Mouse (Mus musculus): ENCODE data around the gene Maco1. TPM values are rescaled to one million over a fixed set of nuclear protein-coding genes. Genes with fewer than 3 reads are reported as not detected.

The Maco1 gene
- polyA plus RNA-seq, 1 experiment from 2014 or later: 39.7 TPM

DNA sequence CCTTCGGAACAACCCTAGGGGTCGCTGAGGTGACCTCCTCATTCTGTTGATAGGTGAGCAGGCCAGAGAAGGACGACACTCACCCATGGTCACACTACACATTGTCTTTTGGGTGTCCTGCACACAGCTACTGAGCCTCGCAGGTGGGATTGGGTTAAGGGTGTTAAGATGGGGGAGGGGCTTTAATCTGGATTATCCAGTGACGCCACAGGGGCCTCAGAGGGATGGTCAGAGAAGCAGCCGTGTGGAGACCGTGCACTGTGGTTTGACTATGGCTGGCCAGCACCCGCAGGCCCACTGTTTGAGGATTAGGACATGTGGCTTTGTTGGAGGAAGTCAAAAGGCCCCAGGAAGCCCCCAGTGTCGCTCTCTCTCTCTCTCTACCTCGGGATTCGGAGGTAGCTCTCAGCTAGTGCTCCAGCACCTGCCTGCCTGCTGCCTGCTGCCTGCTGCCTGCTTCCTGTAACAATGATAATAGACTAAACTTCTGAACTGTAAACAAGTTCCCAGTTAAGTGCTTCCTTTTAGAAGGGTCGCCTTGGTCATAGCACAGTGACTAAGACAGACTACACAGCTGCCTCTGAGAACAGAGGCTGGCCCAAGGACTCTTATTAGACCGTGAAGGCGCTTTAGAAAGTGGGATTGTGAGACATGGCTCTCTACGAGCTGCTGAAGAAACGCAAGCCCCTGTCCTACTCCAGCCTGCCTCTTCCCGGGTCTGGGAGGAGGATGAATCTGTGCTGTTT, 99.5 kb downstream of the Maco1 start:
- Histone ChIP-seq H3K9me3 (replicated peaks) (no peaks in the 10 kb centered on the region), H3K27ac (peak overlapping the region; percentile 72), H3K9ac (no peak overlapping the region), H3K27me3 (no peaks in the 10 kb centered on the region), H3K4me3 (replicated peaks) (no peak overlapping the region), H3K4me1 (peaks cover 80% of the 10 kb centered on the region), H3K36me3 (peaks cover 16% of the 10 kb centered on the region), H3K4me2 (no peak overlapping the region)
- WGBS: 48% methylated on average over 17 of the region's 17 CpGs
- no peak for ATAC-seq (replicated peaks; ENCODE audit: low FRiP score)

DNA sequence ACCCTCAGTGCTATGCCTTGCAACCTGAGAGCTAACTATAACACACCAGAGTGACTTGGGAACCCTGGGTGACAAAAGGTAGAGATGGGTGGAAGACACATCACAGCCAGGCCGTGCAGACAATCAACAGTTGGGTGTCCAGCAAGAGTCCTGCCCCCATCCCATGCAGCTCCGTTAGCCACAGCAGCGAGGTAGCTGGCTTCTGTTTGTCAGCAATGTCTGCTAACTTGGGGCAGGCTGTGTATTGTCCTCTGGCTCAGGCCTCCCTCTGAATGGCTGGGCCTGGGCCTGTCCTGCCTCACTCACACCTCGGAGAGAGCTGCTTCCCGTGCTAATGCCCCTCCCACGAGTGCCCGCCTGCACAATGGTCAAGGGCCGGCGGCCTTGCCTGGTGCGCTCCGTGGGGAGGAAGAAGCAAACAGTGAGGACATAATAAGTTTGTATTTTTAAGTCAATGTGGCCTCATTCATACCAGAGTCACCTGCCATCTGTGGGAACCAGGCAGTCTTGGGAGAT, 100.2 kb downstream of the Maco1 start:
- ATAC-seq (replicated peaks; ENCODE audit: low FRiP score): no peak
- Histone ChIP-seq H3K27ac (peak overlapping the region; percentile 46), H3K36me3 (peaks cover 23% of the 10 kb centered on the region), H3K4me1 (peaks cover 74% of the 10 kb centered on the region), H3K4me3 (replicated peaks) (no peak overlapping the region), H3K9ac (no peak overlapping the region), H3K27me3 (no peaks in the 10 kb centered on the region), H3K4me2 (no peak overlapping the region), H3K9me3 (replicated peaks) (no peaks in the 10 kb centered on the region)
- 51% methylated on average over 11 of the region's 11 CpGs for WGBS

Other genes with a start within 250 kb of the Maco1 start
- gene Man1c1, start 149.1 kb downstream of the Maco1 start, polyA plus RNA-seq (2015; fragmentation: Nextera tagmentation; extraction: Ambion mirVana): 4.3 and 5.1 TPM in 2 replicates
- 19.3 and 23.6 TPM in 2 replicates for gene Ldlrap1, start 85.3 kb downstream of the Maco1 start, polyA plus RNA-seq (2015; fragmentation: Nextera tagmentation; extraction: Ambion mirVana)
- 5.7 and 7.9 TPM in 2 replicates for gene Rhd, start 11.2 kb upstream of the Maco1 start, polyA plus RNA-seq (2015; fragmentation: Nextera tagmentation; extraction: Ambion mirVana)
- gene Tmem50a, start 61.7 kb upstream of the Maco1 start, polyA plus RNA-seq (2015; fragmentation: Nextera tagmentation; extraction: Ambion mirVana): 173 and 174 TPM in 2 replicates
- gene Rsrp1, start 70.2 kb upstream of the Maco1 start, polyA plus RNA-seq (2015; fragmentation: Nextera tagmentation; extraction: Ambion mirVana): 404 and 429 TPM in 2 replicates
- 82.7 and 83.9 TPM in 2 replicates for gene Syf2, start 77.6 kb upstream of the Maco1 start, polyA plus RNA-seq (2015; fragmentation: Nextera tagmentation; extraction: Ambion mirVana)

All from kidney, embryonic 15.5 days (tissue).